Mouse (Mus musculus): Measurements from ENCODE around the gene Cpne5. TPM values are rescaled to one million over a fixed set of nuclear protein-coding genes. Genes with fewer than 3 reads are reported as not detected.
"Not testable (repeated sequence)": the region's sequence is repeated elsewhere in the genome, so short reads cannot be mapped to it uniquely, and the experiment has no call there.

Gene Cpne5
- polyA plus RNA-seq, 2 experiments, result 14.7 TPM

GRCm38 (mm10) chr17:29256507-29256906 is 18.5 kb upstream of the Cpne5 start:
- Histone ChIP-seq H3K27me3 (ENCODE audit: control insufficient read depth, insufficient read depth, low read length) (no peaks in the 10 kb centered on the region), H3K4me3 (replicated peaks; ENCODE audit: low read length) (no peak overlapping the region), H3K4me1 (ENCODE audit: control insufficient read depth, insufficient read depth, low read length) (peaks cover 6% of the 10 kb centered on the region; the same call in 1 of the 2 replicates), H3K27ac (replicated peaks; ENCODE audit: low read depth, low read length) (no peak overlapping the region), H3K9ac (ENCODE audit: low read depth, low read length, severe bottlenecking) (no peak overlapping the region), H3K36me3 (ENCODE audit: control insufficient read depth, insufficient read depth, low read length) (peaks cover 60% of the 10 kb centered on the region), H3K9me3 (ENCODE audit: control insufficient read depth, low read length) (no peaks in the 10 kb centered on the region), H3K4me2 (replicated peaks; ENCODE audit: low read depth, low read length, severe bottlenecking) (no peak overlapping the region)
- TF ChIP-seq POLR2A (IDR thresholded peaks at IDR 0.05; ENCODE audit: borderline replicate concordance, extremely low read depth, insufficient read depth, insufficient read length), result no peak
- 78% methylated on average over 6 of the region's 6 CpGs for WGBS
- ATAC-seq (ENCODE audit: low FRiP score, low read depth) (no peak), DNase-seq (ENCODE audit: low spot score) (no peak)

- WGBS, result 91% methylated on average over 6 of the region's 6 CpGs
- H3K27ac ChIP-seq (replicated peaks; ENCODE audit: low read depth, low read length); H3K27me3 ChIP-seq (ENCODE audit: control insufficient read depth, insufficient read depth, low read length); H3K4me2 ChIP-seq (replicated peaks; ENCODE audit: low read depth, low read length, severe bottlenecking); H3K9me3 ChIP-seq (ENCODE audit: control insufficient read depth, low read length); DNase-seq (ENCODE audit: low spot score); H3K4me1 ChIP-seq (ENCODE audit: control insufficient read depth, insufficient read depth, low read length); H3K4me3 ChIP-seq (replicated peaks; ENCODE audit: low read length); ATAC-seq (ENCODE audit: low FRiP score, low read depth); H3K9ac ChIP-seq (ENCODE audit: low read depth, low read length, severe bottlenecking): not testable (repeated sequence)
- H3K36me3 ChIP-seq (ENCODE audit: control insufficient read depth, insufficient read depth, low read length), result peaks cover 61% of the 10 kb centered on the region
These were observed 16.8 kb upstream of the Cpne5 start for GRCm38 (mm10) chr17:29254784-29255183.

- TF ChIP-seq POLR2A (IDR thresholded peaks at IDR 0.05; ENCODE audit: borderline replicate concordance, extremely low read depth, insufficient read depth, insufficient read length), result no peak
- DNase-seq (ENCODE audit: low spot score), result no peak
- no peak overlapping the region for H3K4me2 ChIP-seq (replicated peaks; ENCODE audit: low read depth, low read length, severe bottlenecking)
- no peak; the same call in 1 of the 2 replicates for ATAC-seq (ENCODE audit: low FRiP score, low read depth)
- H3K27me3 ChIP-seq (ENCODE audit: control insufficient read depth, insufficient read depth, low read length), result no peaks in the 10 kb centered on the region
- WGBS, result 53% methylated on average over 9 of the region's 9 CpGs
- peaks cover 57% of the 10 kb centered on the region for H3K36me3 ChIP-seq (ENCODE audit: control insufficient read depth, insufficient read depth, low read length)
- no peak overlapping the region for H3K9ac ChIP-seq (ENCODE audit: low read depth, low read length, severe bottlenecking)
- peaks cover 6% of the 10 kb centered on the region; the same call in 1 of the 2 replicates for H3K4me1 ChIP-seq (ENCODE audit: control insufficient read depth, insufficient read depth, low read length)
- no peak overlapping the region for H3K4me3 ChIP-seq (replicated peaks; ENCODE audit: low read length)
- H3K9me3 ChIP-seq (ENCODE audit: control insufficient read depth, low read length), result no peaks in the 10 kb centered on the region
- H3K27ac ChIP-seq (replicated peaks; ENCODE audit: low read depth, low read length), result no peak overlapping the region
These were observed 15.7 kb upstream of the Cpne5 start for GRCm38 (mm10) chr17:29253684-29254083.

- peaks cover 57% of the 10 kb centered on the region for H3K36me3 ChIP-seq (ENCODE audit: control insufficient read depth, insufficient read depth, low read length)
- H3K4me2 ChIP-seq (replicated peaks; ENCODE audit: low read depth, low read length, severe bottlenecking), result no peak overlapping the region
- no peak for TF ChIP-seq POLR2A (IDR thresholded peaks at IDR 0.05; ENCODE audit: borderline replicate concordance, extremely low read depth, insufficient read depth, insufficient read length)
- H3K4me1 ChIP-seq (ENCODE audit: control insufficient read depth, insufficient read depth, low read length), result peaks cover 6% of the 10 kb centered on the region; the same call in 1 of the 2 replicates
- no peak overlapping the region for H3K9ac ChIP-seq (ENCODE audit: low read depth, low read length, severe bottlenecking)
- DNase-seq (ENCODE audit: low spot score) (no peak), ATAC-seq (ENCODE audit: low FRiP score, low read depth) (no peak)
- no peaks in the 10 kb centered on the region for H3K27me3 ChIP-seq (ENCODE audit: control insufficient read depth, insufficient read depth, low read length)
- 87% methylated on average over 2 of the region's 2 CpGs for WGBS
- H3K27ac ChIP-seq (replicated peaks; ENCODE audit: low read depth, low read length), result no peak overlapping the region
- no peak overlapping the region for H3K4me3 ChIP-seq (replicated peaks; ENCODE audit: low read length)
- H3K9me3 ChIP-seq (ENCODE audit: control insufficient read depth, low read length), result no peaks in the 10 kb centered on the region
These were observed 15.3 kb upstream of the Cpne5 start for GRCm38 (mm10) chr17:29253236-29253635.

GRCm38 (mm10) chr17:29251608-29252390 is 13.8 kb upstream of the Cpne5 start:
- peaks cover 6% of the 10 kb centered on the region; the same call in 1 of the 2 replicates for H3K4me1 ChIP-seq (ENCODE audit: control insufficient read depth, insufficient read depth, low read length)
- peaks cover 43% of the 10 kb centered on the region for H3K36me3 ChIP-seq (ENCODE audit: control insufficient read depth, insufficient read depth, low read length)
- no peak overlapping the region; the same call in 1 of the 2 replicates for H3K9ac ChIP-seq (ENCODE audit: low read depth, low read length, severe bottlenecking)
- 66% methylated on average over 15 of the region's 15 CpGs for WGBS
- H3K9me3 ChIP-seq (ENCODE audit: control insufficient read depth, low read length), result no peaks in the 10 kb centered on the region
- H3K27ac ChIP-seq (replicated peaks; ENCODE audit: low read depth, low read length), result no peak overlapping the region
- TF ChIP-seq POLR2A (IDR thresholded peaks at IDR 0.05; ENCODE audit: borderline replicate concordance, extremely low read depth, insufficient read depth, insufficient read length), result no peak
- H3K4me2 ChIP-seq (replicated peaks; ENCODE audit: low read depth, low read length, severe bottlenecking), result no peak overlapping the region
- no peak for DNase-seq (ENCODE audit: low spot score)
- ATAC-seq (ENCODE audit: low FRiP score, low read depth), result no peak
- H3K4me3 ChIP-seq (replicated peaks; ENCODE audit: low read length), result no peak overlapping the region
- H3K27me3 ChIP-seq (ENCODE audit: control insufficient read depth, insufficient read depth, low read length), result no peaks in the 10 kb centered on the region

- WGBS, result 85% methylated on average over 14 of the region's 14 CpGs
- not testable (repeated sequence) for H3K4me2 ChIP-seq (replicated peaks; ENCODE audit: low read depth, low read length, severe bottlenecking); H3K4me3 ChIP-seq (replicated peaks; ENCODE audit: low read length); DNase-seq (ENCODE audit: low spot score); H3K27me3 ChIP-seq (ENCODE audit: control insufficient read depth, insufficient read depth, low read length); H3K9ac ChIP-seq (ENCODE audit: low read depth, low read length, severe bottlenecking); ATAC-seq (ENCODE audit: low FRiP score, low read depth); H3K27ac ChIP-seq (replicated peaks; ENCODE audit: low read depth, low read length); H3K9me3 ChIP-seq (ENCODE audit: control insufficient read depth, low read length)
- Histone ChIP-seq H3K4me1 (ENCODE audit: control insufficient read depth, insufficient read depth, low read length) (peaks cover 11% of the 10 kb centered on the region), H3K36me3 (ENCODE audit: control insufficient read depth, insufficient read depth, low read length) (peaks cover 38% of the 10 kb centered on the region)
These were observed 13.0 kb upstream of the Cpne5 start for GRCm38 (mm10) chr17:29251006-29251405.

Data from limb, embryonic 14.5 days (tissue).